Mouse (Mus musculus): Measurements from ENCODE around the gene Nrarp.

DNA sequence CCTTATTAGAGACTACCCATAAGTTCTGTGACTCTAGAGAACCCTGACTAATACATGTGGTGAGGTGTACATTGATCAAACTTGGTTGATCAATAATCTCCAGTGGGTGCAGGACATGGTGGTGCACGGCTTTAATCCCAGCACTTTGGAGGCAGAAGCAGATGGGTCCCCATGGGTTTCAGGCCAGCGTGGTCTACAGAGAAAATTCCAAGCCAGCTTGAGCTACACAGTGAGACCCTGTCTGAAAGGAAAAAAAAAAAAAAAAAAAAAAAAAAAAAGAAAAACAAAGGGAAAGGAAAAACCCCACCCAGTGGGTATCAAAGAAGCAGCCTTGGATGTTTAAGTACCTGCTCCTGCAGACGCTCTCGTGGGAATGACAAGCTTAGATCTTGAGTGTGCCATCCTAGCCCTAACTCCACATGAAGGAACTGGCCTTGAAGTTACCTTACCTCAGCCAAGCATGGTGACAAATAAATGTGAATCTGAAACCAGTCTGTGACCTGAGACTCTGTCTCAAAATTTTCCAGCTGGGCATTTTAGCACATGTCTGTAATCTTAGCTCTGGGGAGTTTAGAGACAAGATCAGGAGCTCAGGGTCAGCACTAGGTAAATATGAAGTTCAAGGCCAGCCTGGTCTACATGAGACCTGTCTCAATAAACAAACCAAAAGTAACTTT, 29.1 kb upstream of the Nrarp start:
- TF ChIP-seq CTCF (IDR thresholded peaks at IDR 0.05) (no peak), EP300 (IDR thresholded peaks at IDR 0.05) (no peak)
